Mouse (Mus musculus) adrenal gland, adult 10 weeks (tissue): ENCODE measurements around the gene Adgre1. TPM values are rescaled to one million over a fixed set of nuclear protein-coding genes. Genes with fewer than 3 reads are reported as not detected.

Source experiments
- polyA plus RNA-seq: library from polyadenylated mRNA; stranded (reverse); fragments of 350-450 nt; fragmentation: Illumina TruSeq; extraction: RNeasy Lipid Tissue Mini Kit (QIAGEN cat#74804); gene quantifications from one replicate; pipeline ENCODE4 v1.2.3, GENCODE M21; 2014; ENCODE audit warnings: low read depth, low replicate concordance

Adgre1 gene
- 9.4 TPM for polyA plus RNA-seq

GRCm38 (mm10) chr17:57358441-57358840 is at the start of gene Adgre1:
Gene Adgre1 (plus strand): TSS chr17:57358691.

Other genes with a start within 250 kb of the Adgre1 start
- not detected for gene Cd70, start 208.9 kb upstream of the Adgre1 start, polyA plus RNA-seq
- not detected for gene Tnfsf14, start 164.5 kb upstream of the Adgre1 start, polyA plus RNA-seq
- 472 TPM for gene C3, start 130.6 kb upstream of the Adgre1 start, polyA plus RNA-seq
- gene Gpr108, start 110.2 kb upstream of the Adgre1 start, polyA plus RNA-seq: 5.9 TPM
- 2.3 TPM for gene Trip10, start 109.2 kb upstream of the Adgre1 start, polyA plus RNA-seq
- 0.35 TPM for gene Vav1, start 79.6 kb upstream of the Adgre1 start, polyA plus RNA-seq
- gene Vmn2r120, start 186.8 kb downstream of the Adgre1 start, polyA plus RNA-seq: not detected